Mouse (Mus musculus) frontal cortex, postnatal 10 days (tissue): ENCODE measurements around the gene Ryk.
"Not testable (repeated sequence)": the region's sequence is repeated elsewhere in the genome, so short reads cannot be mapped to it uniquely, and the experiment has no call there.

Experiments used
- DNase-seq, 2 experiments: peaks; one replicate each; pipeline ENCODE4 v3.0.0; 2022; ENCODE audit warnings: low spot score in 2 of 2, mixed read lengths in 1 of 2

Gene Ryk

DNA sequence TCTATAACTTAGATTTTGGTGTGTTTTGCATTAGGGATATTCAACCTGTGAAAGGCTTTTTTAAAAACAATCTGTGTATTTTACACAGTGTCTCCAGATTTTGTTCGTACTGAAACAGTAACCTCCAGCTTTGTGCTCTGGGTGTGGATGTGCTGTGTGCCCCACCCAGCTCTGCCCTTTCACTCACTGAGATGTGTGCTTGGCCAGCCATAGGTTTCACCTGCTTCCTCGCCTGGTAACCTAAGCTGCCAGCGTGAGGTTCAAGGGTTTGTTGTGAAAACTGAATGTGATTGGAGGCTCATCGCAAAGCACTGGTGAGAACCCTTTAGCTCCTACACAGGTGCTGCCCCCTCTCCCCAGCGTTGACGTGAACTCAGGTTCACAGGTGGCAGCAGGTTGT is 70.2 kb downstream of the Ryk start:
- DNase-seq: no peak

DNA sequence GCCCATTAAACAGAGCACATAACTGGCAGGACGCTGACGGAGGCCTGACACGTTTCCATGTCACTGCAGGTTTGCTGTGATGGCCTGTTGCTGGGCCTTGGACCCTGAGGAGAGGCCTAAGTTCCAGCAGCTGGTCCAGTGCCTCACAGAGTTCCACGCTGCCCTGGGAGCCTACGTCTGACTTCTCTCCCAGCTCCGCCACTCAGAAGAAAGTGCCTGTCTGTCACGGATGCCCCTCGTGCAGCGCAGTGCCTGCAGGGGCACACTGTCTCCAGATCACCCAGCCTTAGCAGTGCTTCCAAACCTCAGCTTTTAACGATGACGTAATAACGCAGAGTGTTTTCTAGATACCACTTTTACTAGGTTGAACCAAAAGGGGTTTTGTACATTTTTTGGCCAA is 72.1 kb downstream of the Ryk start:
- no peak for DNase-seq

DNA sequence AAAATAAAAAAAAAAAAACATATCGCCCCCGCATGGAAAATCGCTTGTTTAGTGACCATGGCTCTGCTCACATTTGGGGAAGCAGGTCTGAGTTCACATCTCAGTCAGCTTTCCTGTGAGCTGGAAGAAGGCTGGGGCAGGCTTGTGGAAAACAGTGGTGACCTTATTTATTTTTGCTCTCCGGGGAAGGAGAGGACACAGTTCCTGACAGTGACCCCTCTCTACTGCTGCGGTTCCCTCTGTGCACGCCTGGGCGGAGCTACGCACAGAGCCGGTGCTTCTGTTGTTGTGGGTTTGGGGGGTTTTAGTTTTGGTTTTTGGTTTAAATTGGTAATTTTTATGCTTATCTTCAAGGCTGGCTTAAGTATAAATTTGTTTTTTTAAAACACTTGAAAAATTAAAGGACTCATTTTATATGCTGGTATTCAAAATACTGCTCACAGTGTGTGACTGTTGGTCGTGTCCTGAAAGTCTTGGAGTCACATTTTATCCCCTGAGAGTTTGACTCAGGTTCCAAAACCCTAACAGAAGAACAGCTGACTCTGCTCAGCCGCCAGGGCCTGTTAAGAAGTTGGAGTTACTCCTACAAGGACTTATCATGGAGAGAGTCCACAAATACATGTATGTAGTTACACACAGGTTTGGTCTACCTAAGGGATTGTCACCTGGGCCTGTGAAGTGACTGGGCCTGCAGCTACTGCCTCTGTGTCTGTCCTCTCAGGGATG is 73.0 kb downstream of the Ryk start:
- no peak for DNase-seq

DNA sequence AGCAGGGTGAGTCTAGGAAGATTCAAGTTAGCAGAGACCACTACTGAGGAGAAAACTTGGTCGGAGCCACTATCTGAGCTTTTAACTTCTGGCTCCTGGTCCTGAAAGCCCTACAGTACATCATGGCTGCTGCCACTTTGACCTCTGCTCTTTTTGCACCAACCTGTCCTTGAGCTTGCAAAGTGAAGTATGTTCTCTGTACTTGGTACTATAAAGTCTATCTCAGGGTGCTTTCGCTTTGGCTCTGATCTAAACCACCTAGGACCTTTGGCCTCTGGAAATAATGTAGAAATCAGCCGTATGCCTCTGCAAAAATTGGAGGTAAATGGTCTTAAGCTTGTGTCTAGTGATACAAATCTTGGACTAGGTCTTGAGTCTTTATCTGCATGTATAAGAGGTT is 76.8 kb downstream of the Ryk start:
- DNase-seq: no peak

DNA sequence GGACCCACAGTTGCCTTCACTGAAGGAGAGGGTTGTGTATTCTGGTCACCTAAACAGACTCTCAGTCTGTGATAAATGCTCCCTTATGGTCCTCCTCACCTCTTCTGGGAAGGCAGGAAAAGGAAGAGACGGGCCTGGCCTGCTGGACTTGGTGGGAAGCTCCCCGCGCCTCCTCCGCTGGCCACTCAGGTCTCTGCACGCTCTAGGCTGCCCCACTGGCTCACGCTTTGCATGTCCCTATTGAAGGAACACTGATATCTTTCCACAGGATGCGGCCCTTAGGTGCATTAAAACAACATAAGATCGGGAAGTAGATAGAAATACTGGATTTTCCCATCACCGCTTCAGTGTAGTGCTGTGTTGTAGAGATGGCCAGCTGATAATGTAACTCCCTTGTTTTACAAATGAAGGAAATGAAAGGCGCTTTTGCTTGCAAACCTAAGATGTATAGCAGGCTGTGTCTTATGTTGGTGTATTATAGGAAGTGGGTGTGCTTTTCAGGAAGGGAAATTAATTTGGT is 77.9 kb downstream of the Ryk start:
- DNase-seq: no peak

DNA sequence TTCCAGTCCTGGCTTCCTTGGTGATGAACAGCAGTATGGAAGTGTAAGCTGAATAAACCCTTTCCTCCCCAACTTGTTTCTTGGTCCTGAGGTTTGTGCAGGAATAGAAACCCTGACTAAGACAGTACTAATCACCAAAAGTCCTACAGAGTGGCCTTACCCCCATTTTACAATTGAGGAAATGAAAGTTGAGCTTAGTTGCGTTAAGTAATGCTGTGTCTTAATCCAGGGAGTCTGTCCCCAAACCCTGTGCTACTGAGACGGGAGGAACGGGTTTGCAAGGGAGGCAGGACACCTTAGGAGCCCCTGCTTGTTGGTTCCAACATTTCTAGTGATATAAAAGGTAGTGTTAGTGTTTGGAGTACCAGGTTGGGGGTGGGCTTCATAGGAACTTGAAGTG is 78.9 kb downstream of the Ryk start:
- not testable (repeated sequence) for DNase-seq

DNA sequence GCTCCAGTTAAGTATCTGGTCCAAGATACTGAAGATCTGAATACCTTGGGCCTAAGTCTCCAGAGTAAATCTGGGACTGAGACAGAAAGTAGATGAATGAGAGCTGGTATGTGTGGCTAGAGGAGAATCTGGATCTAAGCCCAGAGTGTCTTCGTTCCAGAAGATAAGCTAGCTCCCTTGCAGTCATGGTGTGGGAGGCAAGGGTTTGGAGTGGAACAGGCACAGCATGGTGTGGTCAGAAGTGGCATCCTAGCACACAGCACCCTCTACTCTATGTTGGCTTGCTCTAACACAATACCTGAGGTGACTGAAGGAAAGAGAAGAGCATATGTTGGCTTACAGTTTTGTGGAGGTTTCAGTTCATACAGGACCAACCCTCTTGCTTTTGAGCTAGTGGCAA is 79.9 kb downstream of the Ryk start:
- no peak for DNase-seq

DNA sequence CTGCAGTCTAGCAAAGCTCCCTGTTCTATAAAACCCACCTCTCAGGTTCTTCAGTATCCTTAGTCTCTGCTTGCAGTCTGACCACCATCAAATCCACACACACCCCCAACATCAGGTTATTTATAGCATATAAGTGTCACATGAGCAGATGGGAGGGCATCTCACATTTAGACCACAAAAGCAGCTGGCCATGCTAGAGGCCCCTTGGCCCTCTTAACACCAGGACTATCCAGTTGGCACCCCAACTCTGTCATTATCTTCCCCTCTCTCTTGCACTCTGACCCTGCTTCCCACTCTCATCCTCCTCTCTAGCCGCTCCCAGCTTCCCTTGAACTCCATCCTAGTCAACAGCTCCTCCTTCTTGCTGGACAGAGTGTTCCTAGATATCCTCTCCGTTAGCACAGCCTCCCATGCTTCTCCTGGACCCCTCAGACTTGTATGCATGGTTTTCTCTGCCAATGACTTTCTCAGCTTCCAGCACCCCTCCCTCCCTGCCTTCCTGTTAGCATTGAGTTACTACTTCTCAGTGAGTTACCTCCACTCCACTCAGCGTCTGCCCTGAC is 80.7 kb downstream of the Ryk start:
- no peak for DNase-seq

DNA sequence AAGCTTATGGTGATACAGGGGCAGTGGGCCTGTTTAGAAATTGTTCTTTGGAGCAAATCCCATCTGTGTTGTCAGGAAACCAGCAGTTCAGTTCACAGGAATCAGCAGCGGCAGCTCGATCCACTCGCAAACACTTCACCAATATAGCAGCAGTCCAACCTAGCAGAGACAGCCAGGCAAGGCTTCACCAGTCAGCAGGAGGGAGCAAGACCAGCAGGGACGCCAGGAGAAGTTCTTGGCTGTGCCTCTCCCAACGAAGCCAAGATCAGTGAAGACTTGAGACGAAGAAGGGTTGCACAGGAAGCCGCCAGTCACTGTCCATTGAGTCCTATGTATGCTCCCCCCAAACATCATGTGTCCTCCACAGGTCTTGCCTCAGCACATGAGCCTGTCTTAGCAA is 81.4 kb downstream of the Ryk start:
- DNase-seq: no peak

DNA sequence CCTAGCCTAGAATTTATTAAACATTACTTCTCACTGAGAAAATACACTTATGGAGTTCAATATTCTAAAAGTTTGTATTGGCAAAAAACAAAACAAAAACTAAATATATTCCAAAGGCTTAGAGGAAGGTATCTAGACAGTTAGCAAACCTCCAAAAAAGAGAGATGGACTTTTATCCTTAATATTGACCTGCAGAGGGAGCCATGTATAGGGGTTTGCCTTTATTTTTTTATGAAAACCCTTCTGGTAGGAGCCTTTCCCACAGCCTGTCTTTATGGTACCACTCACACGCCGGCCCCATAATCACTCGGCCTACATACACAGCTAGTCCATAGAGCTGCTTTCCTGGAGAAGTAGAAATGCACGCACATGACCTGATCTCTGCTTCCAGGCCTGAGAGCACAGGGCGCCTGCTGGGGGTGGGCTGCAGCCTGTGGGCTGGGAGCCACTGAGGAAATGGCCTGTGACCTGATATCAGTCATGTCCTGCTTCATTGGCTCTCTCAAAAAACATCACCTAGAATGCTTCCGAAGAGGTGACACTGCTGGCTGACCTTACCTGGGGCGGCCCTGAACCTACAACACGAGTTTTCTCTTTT is 82.9 kb downstream of the Ryk start:
- no peak for DNase-seq

DNA sequence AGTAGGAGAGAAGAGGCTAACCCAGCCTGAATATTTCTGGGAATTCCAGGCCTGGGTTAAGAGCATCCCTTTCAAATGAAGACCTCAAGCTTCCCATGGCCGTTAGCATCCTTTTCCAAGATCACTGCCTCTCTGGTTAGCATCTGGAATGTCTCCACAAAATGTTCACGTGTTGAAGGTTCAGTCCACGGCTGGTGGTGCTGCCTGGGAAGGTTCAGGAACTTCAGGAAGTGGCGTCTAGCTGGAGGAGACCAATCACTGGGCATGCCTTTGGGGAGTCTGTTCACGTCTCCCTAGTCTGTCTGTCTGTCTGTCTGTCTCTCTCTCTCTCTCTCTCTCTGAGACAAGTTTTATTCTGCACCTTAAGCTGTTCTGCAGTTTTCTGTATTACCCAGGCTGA is 84.8 kb downstream of the Ryk start:
- no peak for DNase-seq

DNA sequence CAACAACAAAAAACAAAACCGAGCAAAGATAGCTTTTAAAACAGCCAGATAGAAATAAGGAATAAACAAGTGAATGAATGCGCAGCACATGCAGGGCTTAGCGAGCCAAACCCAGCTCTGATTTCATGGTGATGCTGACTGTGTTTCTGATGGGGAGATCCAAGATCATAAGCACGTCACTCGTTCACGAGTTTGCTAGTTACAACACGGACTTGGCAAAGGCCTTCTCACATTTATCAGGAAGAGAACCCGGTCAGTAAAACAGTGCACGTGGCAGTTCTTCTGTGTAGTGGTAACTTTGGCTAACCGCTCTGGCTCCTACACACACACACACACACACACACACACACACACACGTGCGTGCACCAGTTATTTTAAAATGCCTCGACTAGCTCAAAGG is 87.1 kb downstream of the Ryk start:
- DNase-seq: no peak

DNA sequence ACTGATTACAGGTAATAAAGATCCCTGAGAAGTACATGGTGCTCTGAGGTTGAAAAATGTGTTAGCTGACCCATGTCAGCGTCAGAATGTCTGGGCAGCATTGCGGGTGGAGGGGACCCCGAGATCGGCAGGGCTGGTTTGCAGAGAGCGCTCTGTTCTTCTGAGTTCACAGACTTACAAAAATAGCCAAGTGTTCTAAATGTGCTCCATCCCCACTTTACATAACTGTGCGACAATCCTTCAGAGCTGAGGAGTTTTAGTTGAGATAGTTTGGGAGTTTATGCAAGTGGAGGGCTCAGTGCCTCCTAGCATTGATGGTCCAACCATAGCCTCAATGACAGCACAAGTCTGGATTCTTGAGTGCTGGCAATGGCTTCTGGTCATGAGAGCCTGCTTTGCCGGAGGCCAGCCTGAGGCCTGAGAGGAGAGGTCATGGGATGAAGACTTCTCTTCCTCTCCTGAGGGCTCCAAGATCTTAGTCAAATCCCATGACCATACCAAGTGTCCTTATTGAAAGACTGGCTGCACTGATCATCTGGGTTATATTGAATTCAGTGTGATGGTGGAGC is 88.2 kb downstream of the Ryk start:
- DNase-seq: no peak

DNA sequence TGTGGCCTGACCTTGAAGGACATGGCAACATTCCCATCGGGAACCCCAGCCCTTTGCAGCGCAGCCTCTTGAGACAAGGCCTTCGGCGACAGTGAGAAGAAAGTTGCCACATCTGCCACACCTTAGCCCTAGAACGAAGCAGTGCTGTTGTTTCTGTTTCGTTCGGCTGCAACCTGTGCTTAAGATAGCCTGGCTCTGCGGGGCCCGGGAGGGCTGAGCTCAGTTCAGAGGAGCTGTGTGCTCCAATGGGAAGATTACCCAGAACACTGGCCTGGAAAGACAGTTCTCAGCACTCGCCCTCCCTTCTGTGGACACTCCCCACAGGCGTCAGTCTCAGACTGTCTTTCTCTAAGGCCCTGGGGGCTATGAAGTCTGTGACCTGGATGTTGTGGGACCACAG is 89.1 kb downstream of the Ryk start:
- DNase-seq: no peak

DNA sequence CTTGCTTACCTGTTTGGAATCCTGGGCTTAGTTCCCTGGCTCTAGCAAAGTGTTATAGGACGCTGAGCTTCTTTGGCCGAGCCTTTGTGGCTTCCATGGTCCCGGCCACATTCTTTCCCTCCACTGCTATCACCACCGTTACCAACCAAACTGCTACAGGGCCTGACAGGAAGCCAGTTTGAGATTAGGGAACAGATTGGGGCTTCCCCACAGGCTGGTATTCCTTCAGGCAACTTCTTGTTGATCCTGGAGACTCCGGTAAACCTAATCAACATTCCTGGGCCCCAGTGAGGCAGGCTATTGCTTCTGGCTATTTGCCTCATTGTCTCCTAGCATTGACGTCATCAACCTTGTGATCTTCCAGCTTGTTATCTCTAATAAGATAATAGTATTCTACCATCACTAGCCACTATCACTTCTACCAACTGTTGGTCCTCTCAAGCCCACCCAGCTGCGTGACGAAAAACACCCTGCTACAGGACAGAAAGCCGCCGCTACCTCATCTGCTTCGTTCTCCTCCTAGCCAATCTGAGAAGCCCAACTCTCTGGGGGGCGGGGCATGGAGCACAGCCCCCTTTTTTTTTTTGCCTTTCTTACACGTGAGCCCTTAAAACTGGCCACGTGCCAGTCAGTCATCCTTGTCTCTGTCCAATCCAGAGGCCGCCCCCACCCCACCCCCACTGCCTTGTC is 90.1 kb downstream of the Ryk start:
- no peak for DNase-seq

DNA sequence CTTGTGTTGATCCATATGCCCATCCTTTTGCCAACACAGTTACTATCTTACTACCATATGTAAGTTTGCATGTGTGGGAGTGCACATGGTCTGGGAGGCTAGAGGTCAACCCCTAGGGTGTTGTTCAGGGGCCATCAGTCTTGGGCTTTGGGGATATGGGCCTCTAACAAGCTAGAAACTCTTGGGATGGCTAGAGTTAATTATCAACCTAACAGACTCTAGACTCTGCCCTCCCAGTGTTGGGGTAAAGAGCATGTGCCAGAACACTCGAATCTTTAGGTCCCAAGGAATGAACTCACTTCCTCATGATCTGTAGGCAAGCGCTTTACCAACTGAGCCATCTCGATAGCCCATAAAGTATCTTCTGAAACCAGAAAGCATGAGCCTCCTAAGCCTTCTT is 91.4 kb downstream of the Ryk start:
- no peak for DNase-seq

DNA sequence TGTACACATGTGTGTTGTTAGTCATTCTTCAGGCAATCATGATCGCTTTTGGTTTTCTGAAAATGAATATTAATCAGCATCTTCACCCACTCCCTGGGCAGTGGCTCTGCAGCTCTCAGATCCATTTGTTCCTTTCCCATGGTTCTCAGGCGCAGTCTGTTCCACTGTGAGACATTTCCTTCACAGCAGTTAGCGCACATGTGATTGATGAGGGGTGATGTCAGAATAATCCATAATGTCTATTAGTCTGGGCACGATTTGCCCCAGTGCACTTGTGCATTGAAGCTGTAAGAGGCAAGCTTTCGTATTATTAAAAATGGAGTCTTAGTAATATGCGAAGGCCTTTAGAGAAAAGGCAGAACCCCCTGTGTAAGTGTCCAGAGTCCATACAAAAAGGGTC is 95.1 kb downstream of the Ryk start:
- no peak for DNase-seq

DNA sequence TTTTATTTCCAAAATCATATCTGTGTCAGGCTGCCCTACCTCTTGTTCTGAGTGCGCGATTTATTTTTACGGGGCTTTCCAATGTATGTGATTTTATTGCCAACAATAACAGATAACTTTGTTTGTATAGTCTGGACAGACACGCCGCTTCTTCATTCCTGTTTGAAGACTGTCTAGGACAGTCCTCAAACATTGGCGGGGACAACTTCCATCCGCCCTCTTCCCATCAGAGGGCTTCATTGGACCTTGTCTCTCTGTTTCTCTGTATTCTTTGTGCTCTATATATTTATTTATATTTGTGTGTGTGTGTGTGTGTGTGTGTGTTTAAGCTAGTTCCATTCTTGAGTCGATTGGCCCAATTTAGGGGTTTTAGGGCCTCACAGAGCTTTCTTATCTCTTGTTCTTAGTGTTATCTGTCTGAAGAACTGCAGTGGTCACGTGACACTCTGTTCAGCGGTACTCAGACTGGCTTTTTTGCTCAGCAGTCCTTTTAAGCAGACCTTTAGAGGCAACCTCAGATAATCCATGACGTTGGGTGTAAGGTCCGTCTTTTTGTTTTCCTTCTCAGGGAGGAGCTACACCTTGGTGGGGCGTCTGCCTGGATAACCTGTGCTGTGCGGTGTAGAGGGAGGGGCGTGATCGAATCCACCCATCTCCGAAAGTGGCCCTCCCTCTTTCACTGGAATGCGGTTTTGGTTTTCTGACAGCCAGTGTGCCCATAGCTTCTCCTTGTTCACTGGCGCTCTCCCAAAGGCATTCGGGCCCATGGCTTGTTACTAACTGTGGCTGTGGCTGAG is 99.4 kb downstream of the Ryk start:
- no peak for DNase-seq

DNA sequence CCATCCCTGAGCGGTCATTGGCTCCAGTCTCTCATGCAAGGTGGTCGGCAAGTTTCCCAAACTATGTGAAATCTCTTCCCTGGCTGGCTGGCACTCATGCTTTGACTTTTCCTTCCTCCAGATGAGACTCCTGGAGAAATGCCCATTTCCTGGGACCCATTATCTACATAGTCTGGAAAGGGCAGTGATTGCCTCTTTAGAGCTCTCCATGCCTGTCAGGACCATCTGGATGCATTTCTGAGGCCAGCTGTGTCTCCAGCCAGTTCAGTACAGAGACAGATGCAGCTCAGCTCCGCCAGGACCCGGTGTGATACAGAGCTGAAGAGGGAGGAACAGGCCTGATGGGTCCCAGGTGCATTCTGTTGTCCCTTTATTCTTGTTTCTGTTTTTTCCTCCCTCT is 107.5 kb downstream of the Ryk start:
- no peak for DNase-seq

DNA sequence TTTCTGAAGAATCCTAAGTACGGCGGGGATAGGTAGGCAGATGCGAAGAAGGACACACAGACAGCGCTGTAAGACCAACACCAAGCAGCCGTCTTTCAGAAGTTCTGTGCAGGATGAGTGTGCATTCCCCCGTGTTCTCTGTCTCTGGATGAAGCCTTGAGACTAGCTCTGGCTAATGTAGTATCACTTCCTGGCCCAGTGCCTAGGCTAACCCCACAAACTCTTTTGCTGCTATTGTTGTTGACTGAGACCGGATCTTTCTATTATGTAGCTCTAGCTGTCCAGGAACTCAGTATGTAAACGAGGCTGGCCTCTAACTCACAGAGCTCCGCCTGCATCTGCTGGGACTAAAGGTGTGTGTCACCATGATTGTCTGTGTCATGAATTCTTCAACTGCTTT is 110.2 kb downstream of the Ryk start:
- DNase-seq: no peak

DNA sequence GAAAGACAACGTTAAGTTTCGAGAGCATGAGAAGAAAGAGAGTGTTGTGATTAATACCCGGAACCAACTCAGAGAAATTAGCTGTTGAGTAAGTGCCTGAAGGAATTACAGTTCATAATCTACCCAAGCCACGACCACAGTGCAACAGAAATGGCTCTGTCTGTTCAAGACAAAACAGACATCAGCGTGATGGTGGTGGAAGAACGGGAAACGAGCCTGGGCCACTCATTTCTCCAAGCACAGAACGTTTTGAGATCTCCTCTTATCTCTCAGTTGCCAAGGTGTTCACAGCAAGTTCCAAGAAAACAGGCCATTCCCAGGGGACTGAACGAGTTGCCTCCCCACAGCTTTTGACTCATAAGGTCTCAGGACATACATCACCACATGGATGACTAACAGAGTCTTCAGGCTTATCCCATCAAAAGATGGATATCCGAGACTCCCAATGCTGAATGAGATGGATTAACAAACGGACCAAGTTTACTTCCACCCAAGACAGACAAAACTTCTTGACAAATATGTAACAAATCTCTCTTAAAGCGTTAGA is 111.8 kb downstream of the Ryk start:
- no peak for DNase-seq
